Mouse (Mus musculus) midbrain, embryonic 16.5 days (tissue): ENCODE results near the gene Itpr1. TPM values are rescaled to one million over a fixed set of nuclear protein-coding genes. Genes with fewer than 3 reads are reported as not detected.
A peak's percentile ranks its signal among the peaks of the same experiment; 100 is the strongest.

ENCODE experiments used
- ATAC-seq: fragments of 200-750 bp; cut with Nextera tagmentation; 2 replicates; pipeline ENCODE4 v1.8.0; 2017; ENCODE audit warnings: moderate TSS enrichment
- H3K27ac ChIP-seq: fragments of 300-500 bp; sonication (generic); 2 replicates; pipeline ENCODE4 v1.5.1; 2014; ENCODE audit warnings: mild to moderate bottlenecking, low read length, mixed read lengths
- H3K27me3 ChIP-seq: fragments of 300-500 bp; sonication (generic); 2 replicates; pipeline ENCODE4 v1.6.1; 2014; ENCODE audit warnings: low read depth, low read length, mixed read lengths; ENCODE audit not compliant: control insufficient read depth, insufficient read depth
- H3K36me3 ChIP-seq: fragments of 300-500 bp; sonication (generic); 2 replicates; pipeline ENCODE4 v1.6.1; 2014; ENCODE audit warnings: mild to moderate bottlenecking, low read length, moderate library complexity, mixed read lengths; ENCODE audit not compliant: control insufficient read depth, insufficient read depth
- H3K4me1 ChIP-seq: fragments of 300-500 bp; sonication (generic); 2 replicates; pipeline ENCODE4 v1.6.1; 2014; ENCODE audit warnings: mild to moderate bottlenecking, low read length, mixed read lengths; ENCODE audit not compliant: control insufficient read depth, insufficient read depth
- H3K4me2 ChIP-seq: fragments of 300-500 bp; sonication (generic); 2 replicates; pipeline ENCODE4 v1.6.1; 2014; ENCODE audit warnings: mild to moderate bottlenecking, low read length, mixed read lengths
- H3K4me3 ChIP-seq: fragments of 300-500 bp; sonication (generic); 2 replicates; pipeline ENCODE4 v1.5.1; 2014; ENCODE audit warnings: low read depth, mild to moderate bottlenecking, low read length, moderate library complexity, mixed read lengths
- H3K9ac ChIP-seq: fragments of 300-500 bp; sonication (generic); 2 replicates; pipeline ENCODE4 v1.6.1; 2014; ENCODE audit warnings: low read depth, low read length, mixed read lengths
- H3K9me3 ChIP-seq: fragments of 300-500 bp; sonication (generic); replicated peaks from 2 replicates; pipeline ENCODE4 v1.6.1; 2014; ENCODE audit warnings: mild to moderate bottlenecking, low read length, mixed read lengths; ENCODE audit not compliant: control insufficient read depth, poor library complexity, severe bottlenecking
- WGBS: fragments of 180-500 bp; shearing (Covaris S2); extraction: QIAGEN DNeasy Blood & Tissue Kit; methylation state at CpG from one replicate; pipeline ENCODE4 v1.1.7; 2014; 5-methylcytosine and 5-hydroxymethylcytosine counted together
- polyA plus RNA-seq: library from polyadenylated mRNA; unstranded; fragments of >200 nt; fragmentation: Nextera tagmentation; extraction: Ambion mirVana; gene quantifications from 2 replicates; pipeline ENCODE4 v1.2.1, GENCODE M21; 2015

The Itpr1 gene
- 4.2 and 4.5 TPM in 2 replicates for polyA plus RNA-seq

DNA sequence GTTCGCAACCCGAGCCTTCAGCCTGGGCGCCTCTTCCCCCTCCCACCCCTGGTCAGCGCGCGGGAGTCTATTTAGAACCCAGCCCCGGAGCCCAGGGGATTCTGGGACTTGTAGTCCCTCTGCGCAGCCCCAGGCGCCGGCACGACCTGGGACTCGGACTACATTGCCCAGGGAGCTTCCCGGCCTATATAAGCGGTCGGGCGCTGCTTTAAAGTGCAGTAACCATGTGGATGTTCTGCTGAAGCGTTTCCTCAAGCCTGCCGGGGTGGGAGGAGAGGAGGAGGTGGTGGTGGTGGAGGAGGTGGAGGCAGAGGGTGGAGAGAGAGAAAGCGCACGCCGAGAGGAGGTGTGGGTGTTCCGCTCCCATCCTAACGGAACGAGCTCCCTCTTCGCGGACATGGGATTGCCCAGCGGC, at the start of gene Itpr1:
Itpr1 (plus strand) TSS at position 216 of the 415 bp plus-strand sequence.
- Histone ChIP-seq H3K9me3 (no peaks in the 10 kb centered on the region), H3K27ac (no peak within 1 kb of the TSS), H3K4me3 (peak within 1 kb of the TSS; percentile 77), H3K4me2 (peak within 1 kb of the TSS; percentile 98), H3K4me1 (peaks cover 10% of the 10 kb centered on the region; the same call in 1 of the 2 replicates), H3K27me3 (no peaks in the 10 kb centered on the region), H3K36me3 (no peaks in the 10 kb centered on the region), H3K9ac (peak within 1 kb of the TSS; percentile 69)
- under 1% methylated on average over 25 of the region's 27 CpGs for WGBS
- ATAC-seq, result peak; percentile 100

DNA sequence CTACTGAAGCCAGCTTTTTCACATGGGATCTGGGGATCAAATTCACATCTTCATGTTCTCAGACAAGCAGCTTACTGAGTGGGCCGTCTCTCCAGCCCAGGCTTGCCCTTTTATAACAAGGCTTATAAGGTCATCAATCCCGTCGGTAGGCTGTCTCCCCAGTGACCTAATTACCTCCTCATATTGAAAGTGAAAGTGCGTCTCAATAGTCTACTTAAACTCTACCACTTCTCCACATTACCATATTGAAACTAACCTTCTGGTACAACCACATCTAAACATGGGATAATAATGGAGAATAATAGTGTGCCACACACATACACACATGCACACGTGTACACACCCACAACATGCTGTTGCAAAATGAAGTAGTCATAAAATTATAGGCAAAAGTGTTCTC, 48.0 kb upstream of the Itpr1 start:
- ATAC-seq, result no peak
- 59% methylated on average over 5 of the region's 5 CpGs for WGBS

DNA sequence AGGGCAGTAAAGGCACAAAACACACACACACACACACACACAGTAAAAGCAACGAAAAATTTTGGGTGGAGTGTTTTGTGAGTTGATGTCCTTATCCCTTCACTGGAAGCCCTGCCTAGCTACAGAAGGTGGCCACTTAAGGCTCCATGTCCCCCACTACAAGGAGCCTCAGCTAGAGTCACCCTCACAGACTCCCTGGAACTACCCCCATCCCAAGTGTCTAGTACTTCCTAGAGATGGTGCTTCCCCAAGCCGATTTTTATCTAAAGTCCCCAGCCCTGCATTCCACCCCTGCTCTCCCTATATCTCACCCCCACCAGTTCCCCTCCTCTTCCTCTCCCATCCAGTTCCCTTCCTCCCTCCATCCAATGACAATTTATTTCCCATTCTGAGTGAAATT, 47.3 kb upstream of the Itpr1 start:
- ATAC-seq, result no peak
- WGBS, result 93% methylated on average over 2 of the region's 2 CpGs
- Histone ChIP-seq H3K4me2 (no peak overlapping the region), H3K9ac (no peak overlapping the region), H3K4me1 (no peaks in the 10 kb centered on the region), H3K4me3 (no peak overlapping the region), H3K36me3 (no peaks in the 10 kb centered on the region), H3K9me3 (no peaks in the 10 kb centered on the region), H3K27ac (no peak overlapping the region), H3K27me3 (no peaks in the 10 kb centered on the region)

More for the DNA sequence above, 48.0 kb upstream of the Itpr1 start:
- Histone ChIP-seq H3K4me3 (no peak overlapping the region), H3K36me3 (no peaks in the 10 kb centered on the region), H3K4me2 (no peak overlapping the region), H3K27me3 (no peaks in the 10 kb centered on the region), H3K27ac (no peak overlapping the region), H3K4me1 (no peaks in the 10 kb centered on the region), H3K9ac (no peak overlapping the region), H3K9me3 (no peaks in the 10 kb centered on the region)

DNA sequence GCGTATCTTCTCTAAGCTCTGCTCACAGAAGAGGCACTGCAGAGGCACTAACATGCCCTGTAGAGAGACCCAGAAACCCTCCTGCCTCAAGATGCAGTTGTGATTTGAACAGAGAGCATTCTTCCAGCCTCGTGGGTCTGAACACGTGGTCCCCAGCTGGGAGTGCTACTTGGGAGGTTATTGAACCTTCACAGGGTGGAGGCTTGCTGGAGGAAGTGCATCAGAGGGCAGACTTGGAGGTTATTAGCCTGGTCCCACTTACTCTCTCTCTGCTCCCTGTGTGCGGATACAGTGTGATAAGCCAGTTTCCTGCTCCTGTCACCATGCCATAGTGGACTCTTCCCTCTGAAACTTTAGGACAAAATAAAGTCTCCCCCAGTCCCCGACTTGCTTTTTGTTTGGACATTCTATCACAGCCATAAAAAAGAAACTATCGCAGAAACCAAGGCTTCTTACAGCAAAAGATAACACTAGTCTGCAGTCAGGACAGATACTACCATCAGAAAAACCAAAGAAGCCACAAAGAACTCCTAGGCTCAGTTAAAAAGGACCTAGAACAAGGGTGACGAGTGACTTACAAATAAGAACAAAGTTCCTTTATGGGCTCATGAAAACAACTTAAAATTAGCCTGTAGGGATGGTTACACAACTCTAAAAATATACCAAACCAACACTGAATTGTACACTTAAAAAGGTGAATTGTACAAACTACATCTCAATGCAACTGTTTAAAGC, 44.8 kb upstream of the Itpr1 start:
- Histone ChIP-seq H3K9me3 (no peaks in the 10 kb centered on the region), H3K27me3 (no peaks in the 10 kb centered on the region), H3K4me1 (no peaks in the 10 kb centered on the region), H3K4me3 (no peak overlapping the region), H3K9ac (no peak overlapping the region), H3K4me2 (no peak overlapping the region), H3K36me3 (peaks cover 9% of the 10 kb centered on the region), H3K27ac (no peak overlapping the region)
- 82% methylated on average over 7 of the region's 7 CpGs for WGBS
- no peak for ATAC-seq

DNA sequence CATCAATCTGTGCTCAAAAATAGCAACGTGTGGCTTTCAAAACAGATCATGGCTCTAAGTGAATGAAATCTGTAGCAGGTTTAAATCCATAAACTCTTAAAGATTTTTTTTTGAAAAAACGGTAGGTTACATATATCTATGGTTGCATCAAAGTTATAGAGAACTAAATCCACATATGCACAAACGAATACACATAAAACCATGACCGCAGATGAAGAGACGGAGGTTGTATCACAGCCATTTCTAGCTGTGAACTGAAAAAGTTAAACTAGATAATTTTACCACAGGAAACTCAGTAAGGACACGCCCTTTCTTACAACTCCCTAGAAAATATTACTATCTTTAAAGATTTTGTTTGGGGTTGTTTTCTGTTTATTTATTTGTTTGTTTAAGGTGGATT, 44.2 kb upstream of the Itpr1 start:
- H3K4me2 ChIP-seq, result no peak overlapping the region
- H3K27me3 ChIP-seq, result no peaks in the 10 kb centered on the region
- no peak overlapping the region for H3K9ac ChIP-seq
- H3K4me3 ChIP-seq, result no peak overlapping the region
- H3K4me1 ChIP-seq, result no peaks in the 10 kb centered on the region
- peaks cover 9% of the 10 kb centered on the region for H3K36me3 ChIP-seq
- no peak for ATAC-seq
- H3K27ac ChIP-seq, result no peak overlapping the region
- H3K9me3 ChIP-seq, result no peaks in the 10 kb centered on the region
- 93% methylated on average over 6 of the region's 6 CpGs for WGBS

DNA sequence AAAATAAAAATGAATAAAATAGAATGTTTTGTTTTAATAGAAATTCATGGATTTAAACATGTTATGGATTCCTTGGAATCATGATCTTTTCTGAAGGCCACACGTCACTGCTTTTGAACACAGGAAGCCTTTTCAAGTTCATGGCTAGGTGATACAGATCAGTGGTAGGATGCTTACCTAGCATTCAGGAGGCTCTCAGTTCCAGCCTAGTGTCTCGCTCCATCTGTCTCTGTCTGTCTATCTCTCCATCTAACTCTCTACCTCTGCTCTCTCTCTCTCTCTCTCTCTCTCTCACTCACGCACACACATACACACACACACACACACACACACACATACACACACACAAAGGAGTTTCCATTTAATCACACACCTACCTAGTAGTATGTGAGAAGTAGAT, 43.4 kb upstream of the Itpr1 start:
- ATAC-seq, result no peak
- WGBS, result 95% methylated on average over 3 of the region's 3 CpGs
- Histone ChIP-seq H3K9me3 (no peaks in the 10 kb centered on the region), H3K4me3 (no peak overlapping the region), H3K27ac (no peak overlapping the region), H3K4me1 (no peaks in the 10 kb centered on the region), H3K27me3 (no peaks in the 10 kb centered on the region), H3K4me2 (no peak overlapping the region), H3K9ac (no peak overlapping the region), H3K36me3 (peaks cover 14% of the 10 kb centered on the region)

DNA sequence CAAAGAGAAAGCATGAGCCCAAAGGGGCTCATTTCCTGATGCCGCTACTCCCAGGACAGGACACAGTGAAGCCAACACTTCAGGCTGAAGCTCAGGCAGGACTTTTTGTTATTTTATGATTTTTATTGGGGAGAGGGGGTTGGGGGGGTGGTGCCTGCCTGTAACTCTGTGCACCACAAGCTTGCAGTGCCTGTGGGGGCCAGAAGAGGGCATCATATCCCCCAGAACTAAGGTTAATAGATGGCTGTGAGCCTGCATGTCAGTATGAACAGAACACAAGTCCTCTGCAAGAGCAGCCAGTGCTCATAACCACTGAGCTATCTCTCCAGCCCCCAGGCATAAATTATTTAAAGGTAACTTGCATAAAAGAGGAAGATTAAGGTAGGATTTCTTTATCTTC, 40.7 kb upstream of the Itpr1 start:
- H3K36me3 ChIP-seq, result peaks cover 21% of the 10 kb centered on the region
- no peaks in the 10 kb centered on the region for H3K27me3 ChIP-seq
- H3K4me1 ChIP-seq, result no peaks in the 10 kb centered on the region
- no peak overlapping the region for H3K4me3 ChIP-seq
- no peaks in the 10 kb centered on the region for H3K9me3 ChIP-seq
- 100% methylated on average over 1 of the region's 1 CpGs for WGBS
- no peak for ATAC-seq
- no peak overlapping the region for H3K9ac ChIP-seq
- no peak overlapping the region for H3K27ac ChIP-seq
- H3K4me2 ChIP-seq, result no peak overlapping the region

DNA sequence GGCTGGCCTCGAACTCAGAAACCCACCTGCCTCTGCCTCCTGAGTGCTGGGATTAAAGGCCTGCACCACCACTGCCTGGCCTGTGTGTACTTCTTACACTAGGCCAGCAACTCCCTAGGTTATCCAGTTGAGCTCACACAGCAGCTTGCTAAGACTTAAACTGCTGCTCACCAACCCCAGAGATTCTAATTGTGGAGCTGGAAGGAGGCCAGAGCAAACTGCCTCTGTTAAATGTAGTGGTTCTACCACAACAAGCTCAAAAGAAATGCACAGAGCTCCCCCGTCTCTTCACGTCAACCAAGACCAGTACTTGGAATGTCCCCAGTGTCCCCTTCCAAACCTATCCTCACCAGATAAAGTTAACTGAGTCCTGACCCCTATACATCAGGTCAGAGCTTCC, 38.7 kb upstream of the Itpr1 start:
- Histone ChIP-seq H3K9me3 (no peaks in the 10 kb centered on the region), H3K27ac (no peak overlapping the region), H3K4me1 (no peaks in the 10 kb centered on the region), H3K27me3 (no peaks in the 10 kb centered on the region), H3K4me2 (no peak overlapping the region), H3K9ac (no peak overlapping the region), H3K36me3 (peaks cover 21% of the 10 kb centered on the region), H3K4me3 (no peak overlapping the region)
- 95% methylated on average over 3 of the region's 3 CpGs for WGBS
- ATAC-seq, result no peak

DNA sequence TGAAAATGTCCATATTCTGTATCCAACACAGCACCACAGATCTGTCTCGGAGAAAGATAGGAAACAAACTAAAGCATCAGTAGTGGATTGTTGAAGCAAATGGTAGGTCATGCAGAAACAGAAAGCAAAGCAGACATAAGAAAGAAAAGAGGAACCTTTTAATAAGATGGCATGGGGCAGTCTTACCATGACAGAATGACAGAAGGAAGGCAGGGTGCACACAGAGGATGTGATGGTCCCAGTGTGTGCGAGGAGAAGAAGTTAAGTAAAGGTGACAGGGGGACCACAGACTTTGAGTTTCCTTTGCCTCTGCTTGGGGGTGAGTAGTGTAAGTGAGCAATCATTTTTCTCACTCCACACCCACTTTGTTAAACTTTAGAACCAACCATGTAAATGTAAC, 33.8 kb upstream of the Itpr1 start:
- Histone ChIP-seq H3K4me2 (no peak overlapping the region), H3K4me3 (no peak overlapping the region), H3K27ac (no peak overlapping the region), H3K27me3 (no peaks in the 10 kb centered on the region), H3K9ac (no peak overlapping the region), H3K4me1 (no peaks in the 10 kb centered on the region), H3K36me3 (peaks cover 10% of the 10 kb centered on the region; the same call in 1 of the 2 replicates), H3K9me3 (no peaks in the 10 kb centered on the region)
- WGBS, result 92% methylated on average over 2 of the region's 2 CpGs
- no peak for ATAC-seq
